Mouse (Mus musculus) testis, adult 2 months (tissue): ENCODE measurements around the gene Pdhx.

ENCODE experiments used
- CTCF ChIP-seq: fragments of 200-500 bp; IDR thresholded peaks from 2 replicates; pipeline ENCODE4 v1.5.1; 2012; ENCODE audit warnings: low read depth, mild to moderate bottlenecking, inconsistent platforms, low read length, moderate library complexity; ENCODE audit not compliant: control insufficient read depth, insufficient read depth, insufficient replicate concordance
- POLR2A ChIP-seq: fragments of 200-500 bp; IDR thresholded peaks from 2 replicates; pipeline ENCODE4 v1.6.1; 2012; ENCODE audit warnings: low read depth, mild to moderate bottlenecking, inconsistent platforms, low read length, moderate library complexity; ENCODE audit not compliant: control insufficient read depth

DNA sequence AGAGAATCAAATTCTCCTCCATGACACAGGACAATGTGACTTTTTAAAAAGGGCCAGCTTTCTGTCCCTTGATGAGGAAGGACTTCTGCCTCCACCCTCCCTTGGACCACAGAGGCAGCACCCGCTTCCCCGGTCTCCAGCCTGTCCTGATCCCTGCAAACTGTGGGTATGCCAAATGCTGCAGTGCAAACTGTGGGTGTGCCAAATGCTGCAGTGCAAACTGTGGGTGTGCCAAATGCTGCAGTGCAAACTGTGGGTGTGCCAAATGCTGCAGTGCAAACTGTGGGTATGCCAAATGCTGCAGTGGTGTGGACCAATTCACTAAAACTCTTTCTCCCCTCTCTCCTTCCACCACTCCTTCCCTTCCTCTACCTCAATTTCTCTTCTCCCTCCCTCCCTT, 32.9 kb upstream of the Pdhx start:
- TF ChIP-seq CTCF, result no peak
- TF ChIP-seq POLR2A, result no peak
